Mouse (Mus musculus) bone marrow, adult 2 months (tissue): ENCODE measurements around the gene Pskh1.

Experiments
- CTCF ChIP-seq: fragments of 200-500 bp; IDR thresholded peaks from 2 replicates; pipeline ENCODE4 v1.5.1; 2011; ENCODE audit warnings: low read length, control low read depth; ENCODE audit not compliant: control insufficient read depth, insufficient read depth
- POLR2A ChIP-seq: fragments of 200-500 bp; IDR thresholded peaks from 2 replicates; pipeline ENCODE4 v1.6.1; 2011; ENCODE audit warnings: low read depth, mild to moderate bottlenecking, control low read depth, low read length, borderline replicate concordance; ENCODE audit not compliant: control insufficient read depth

GRCm38 (mm10) chr8:105932525-105932924 lies 32.3 kb downstream of the Pskh1 start:
- no peak for TF ChIP-seq CTCF
- no peak for TF ChIP-seq POLR2A
